Mouse (Mus musculus): ENCODE measurements around the gene Muc13.

The Muc13 gene

DNA sequence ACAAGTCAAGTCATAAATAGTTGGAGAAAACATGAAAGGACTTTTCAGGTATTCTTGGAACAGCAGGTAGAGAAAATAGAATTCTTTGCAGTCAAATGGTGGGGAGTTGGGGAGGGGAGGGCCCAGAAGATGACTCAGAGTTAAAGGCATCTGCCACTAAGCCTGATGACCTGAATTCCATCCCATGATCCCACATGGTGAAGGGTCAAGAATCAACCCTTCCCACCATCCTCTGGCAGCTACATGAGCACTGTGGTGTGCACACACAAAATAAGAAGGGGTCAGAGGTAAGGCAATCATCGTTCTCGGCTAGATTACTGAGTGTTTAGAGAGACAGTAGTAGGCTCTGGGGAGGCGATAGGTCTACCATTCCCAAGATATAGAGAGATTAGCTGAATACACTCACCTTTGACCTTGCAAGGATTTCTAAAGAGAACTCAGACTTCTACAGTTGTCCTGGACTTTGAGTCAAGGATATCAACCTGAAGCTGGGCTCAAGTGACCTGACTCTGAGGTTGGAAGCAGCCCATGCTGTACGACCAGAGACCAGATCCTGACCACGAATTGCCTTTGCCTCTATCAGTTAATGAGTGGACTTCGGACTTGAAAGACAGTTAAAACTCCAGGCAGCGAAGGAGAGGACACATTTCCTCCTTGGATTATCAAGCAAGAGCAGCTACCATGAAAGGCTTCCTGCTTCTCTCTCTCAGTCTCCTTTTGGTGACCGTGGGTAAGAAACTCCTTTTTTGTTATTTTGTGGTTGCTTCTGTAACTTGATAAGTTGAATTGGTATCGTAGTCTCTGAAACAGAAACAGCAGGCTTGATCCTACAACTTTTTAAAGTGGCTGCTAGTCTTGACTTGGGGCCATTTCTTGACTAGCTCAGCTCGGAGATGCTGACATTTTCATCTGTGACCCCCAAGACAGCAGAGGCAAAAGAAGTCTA, at the start of gene Muc13:
TSS of gene Muc13 (plus strand) at position 192 of the 946 bp plus-strand sequence.
- DNase-seq (ENCODE audit: low spot score) = no peak

DNA sequence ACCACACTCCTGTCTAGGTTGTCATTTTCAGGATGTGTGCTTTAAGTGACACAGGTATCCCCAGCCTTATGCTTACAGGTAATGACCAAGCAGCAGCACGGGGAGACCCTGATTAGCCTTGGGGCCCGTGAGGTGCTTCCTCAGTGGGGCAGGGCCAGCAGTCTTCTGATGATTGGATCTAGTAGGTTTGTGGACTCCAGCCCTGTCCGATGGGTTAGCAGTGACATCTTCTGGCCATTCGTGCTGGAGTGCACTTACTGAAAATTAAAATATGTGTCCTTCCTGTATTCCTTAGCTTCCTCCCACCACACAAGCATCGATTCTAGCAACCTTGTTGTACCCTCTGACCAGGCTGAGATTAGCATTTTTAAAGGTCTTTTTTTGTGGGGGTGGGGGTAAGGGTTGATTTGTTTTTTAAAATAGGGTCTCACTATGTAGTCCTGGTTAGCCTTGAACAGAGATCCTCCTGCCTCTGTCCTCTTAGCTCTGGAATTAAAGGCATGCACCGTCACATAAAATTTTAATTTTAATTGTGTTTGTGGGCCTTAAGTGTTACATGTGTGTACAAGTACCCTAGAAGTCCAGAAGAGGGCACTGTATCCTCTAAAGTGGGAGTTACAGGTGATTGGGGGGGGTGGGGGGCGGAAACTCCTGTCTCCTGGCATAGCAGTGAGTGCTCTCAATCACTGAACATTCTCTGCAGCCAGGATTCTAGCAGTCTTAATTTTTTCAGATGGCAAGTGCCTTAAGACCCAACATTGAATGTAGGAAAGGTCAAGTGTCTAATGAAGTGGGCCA, 49.0 kb upstream of the Muc13 start:
- peak; percentile 54 for DNase-seq (ENCODE audit: low spot score)

DNA sequence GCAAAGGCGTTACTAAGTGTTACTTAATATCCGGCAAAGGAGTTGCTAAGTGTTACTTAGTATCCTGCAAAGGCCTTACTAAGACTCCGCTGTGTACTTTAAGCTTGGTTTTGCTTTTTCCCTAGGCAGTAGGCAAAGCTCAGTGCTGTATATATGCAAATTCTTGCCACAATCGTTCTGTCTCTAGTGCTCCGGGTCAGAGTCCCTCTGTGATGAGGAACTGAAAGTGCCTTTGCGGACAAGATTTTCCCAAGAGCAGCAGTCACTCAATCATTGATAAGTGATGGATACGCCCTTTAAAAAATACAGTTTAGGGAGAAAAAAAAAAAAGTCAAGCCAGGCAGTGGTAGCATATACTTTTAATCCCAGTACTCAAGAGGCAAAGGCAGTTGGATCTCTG, 48.4 kb upstream of the Muc13 start:
- no peak for DNase-seq (ENCODE audit: low spot score)

DNA sequence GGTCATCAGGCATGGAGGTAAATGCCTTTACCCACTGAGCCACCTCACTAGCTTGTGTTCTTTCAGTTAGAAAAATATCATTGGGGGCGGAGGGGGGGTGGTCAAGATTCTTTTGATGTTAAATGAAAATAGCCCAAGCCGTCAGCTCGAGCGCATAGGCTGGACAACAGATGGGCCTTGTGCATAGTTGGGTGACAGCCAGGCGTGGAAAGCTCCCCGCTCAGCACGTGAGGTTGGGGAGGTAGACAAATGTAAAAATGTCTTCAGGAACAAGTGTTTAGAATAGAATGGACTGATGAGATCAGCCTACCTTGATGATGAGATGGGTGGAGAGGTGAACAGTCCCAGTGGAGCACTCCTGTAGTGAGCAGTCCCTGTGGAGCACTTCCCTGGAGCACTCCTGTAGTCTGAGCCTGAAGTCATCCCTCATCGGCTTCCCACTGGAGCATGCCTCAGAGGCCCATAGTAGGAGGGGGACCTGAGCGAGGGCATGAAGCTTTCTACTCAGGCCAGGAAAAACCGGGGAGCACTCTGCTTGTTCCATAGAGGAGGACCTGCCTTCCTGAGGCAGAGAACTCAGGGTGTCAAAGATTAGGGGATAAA, 47.7 kb upstream of the Muc13 start:
- no peak for DNase-seq (ENCODE audit: low spot score)

DNA sequence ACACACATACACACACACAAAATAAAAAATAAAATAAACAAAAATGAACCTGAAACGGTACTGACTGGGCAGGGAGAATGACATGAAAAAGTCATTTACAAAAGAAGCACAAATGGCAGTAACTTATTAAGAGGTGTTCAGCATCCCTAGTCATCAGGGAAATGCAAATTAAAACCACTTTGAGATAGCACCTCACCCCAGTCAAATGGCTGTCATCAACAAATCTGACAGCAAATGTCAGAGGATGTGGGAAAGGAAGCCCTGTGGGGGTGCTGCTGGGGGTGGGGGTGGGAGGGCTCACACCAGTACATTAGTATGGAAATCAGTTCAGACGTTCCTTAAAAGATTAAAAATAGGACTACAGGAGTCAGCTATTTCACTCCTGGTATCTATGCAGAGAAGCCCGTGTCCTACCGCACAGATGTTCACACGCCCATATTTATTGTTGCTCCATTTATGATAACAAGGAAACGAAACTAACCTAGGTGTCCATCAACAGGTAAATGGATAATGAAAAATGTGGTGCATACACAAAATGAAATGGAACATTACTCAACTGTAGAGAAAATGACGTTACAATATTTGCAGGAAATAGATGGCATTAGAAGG, 46.4 kb upstream of the Muc13 start:
- DNase-seq (ENCODE audit: low spot score) = no peak

DNA sequence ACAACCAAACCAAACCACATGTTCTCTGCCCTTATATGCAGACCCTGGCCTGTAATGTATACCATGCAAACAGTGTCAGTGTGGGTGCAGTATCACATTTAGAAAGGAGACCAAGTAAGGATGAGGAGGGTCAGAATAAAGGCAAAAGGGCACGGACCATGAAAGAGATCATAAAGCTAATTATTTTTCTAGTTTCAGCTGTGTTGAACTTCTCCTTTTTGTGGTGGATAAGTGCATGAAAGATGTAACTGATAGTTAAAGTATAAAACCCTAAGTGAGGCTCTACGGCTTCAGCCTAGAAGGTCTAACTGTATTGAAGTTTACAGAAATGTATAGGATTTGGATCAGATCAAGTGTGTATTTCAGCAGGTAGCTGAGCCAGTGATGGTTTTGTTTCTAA, 45.8 kb upstream of the Muc13 start:
- no peak for DNase-seq (ENCODE audit: low spot score)

DNA sequence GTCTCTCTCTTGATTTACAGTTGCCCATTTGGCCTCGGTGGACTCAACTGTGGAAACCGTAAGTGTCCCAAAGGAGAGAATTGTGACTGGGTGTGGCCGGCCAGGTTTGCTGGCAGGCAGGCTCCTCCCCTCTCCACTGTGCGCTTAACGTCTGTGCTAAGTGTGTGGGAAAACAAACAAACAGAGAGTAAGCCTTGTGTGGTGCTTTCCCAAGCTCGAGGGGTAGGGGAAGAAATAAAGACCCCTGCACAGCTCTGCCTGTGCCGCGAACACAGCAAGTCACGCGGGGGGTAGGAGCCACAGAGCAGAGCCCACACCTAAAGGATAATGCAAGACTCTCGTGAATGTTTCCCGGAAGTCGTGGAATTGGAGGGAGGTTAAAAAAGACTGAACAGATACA, 42.7 kb upstream of the Muc13 start:
- DNase-seq (ENCODE audit: low spot score) = no peak

DNA sequence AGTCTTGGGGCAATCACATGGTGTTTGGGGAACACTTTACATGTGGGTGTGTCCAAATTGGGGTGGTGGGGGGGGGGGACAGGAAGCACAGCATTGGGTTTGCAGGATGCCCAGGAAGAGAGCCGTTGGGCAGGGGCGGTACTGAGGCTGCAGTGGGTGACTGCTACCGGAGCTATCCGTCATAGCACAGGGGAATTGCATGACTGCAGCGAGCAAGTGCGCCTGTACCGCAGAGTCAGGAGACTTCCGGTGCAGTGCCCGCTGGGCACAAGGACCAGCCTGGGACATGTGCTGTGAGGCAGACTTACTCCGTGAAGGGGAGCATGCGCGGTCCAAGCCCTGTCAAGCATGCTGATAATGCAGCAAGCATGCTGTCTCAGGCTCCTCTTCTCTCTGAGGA, 42.2 kb upstream of the Muc13 start:
- DNase-seq (ENCODE audit: low spot score) = no peak

DNA sequence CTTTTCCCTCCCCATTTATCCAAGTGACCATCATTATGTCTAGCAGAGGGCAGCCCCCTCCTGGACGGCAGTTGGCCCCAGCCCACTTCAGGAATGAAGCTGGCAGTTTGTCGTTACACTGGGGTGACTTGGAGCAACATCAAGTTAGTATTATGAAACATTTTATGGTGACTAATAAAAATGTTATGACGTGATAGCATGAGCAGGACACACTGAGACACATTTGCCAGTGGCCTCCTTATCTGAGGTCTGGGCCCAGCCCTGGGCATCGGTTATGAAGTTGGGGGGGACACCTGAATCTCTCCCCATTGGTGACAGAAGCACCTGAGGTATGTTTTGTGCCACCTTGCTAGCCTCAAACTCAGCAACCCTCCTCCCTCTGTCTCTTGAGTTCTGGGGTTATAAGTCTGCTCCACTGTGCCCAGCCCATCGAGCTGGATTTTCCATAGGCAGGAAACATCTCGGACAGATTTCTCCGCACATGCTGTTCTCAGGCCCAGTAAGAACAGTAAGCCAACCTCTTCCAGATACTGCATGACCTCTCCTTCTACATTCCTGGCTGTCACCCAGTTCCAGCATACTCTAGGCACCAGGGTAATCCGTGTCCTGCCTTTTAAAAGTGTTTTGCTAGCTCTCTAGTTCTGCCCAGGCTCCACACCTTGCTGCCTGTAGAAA, 40.8 kb upstream of the Muc13 start:
- no peak for DNase-seq (ENCODE audit: low spot score)

DNA sequence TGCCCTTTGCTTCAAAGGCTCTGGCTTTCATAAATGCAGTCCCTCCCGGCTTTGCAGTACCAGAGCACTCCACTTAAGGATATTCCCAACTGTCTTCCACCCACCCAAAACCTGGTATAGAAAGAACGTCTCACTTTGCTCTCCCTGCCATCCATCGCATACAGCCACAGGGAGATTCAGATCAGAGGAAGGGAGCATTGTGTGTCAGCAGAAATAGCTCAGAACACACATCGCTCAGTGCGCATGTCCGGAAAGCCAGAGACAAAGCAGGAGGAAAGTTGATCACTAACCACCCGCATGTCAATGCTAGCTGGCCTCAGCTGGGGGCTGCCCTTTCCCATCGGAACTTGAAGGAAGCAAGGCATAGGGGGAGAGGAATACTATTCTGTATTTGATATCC, 38.5 kb upstream of the Muc13 start:
- no peak for DNase-seq (ENCODE audit: low spot score)

DNA sequence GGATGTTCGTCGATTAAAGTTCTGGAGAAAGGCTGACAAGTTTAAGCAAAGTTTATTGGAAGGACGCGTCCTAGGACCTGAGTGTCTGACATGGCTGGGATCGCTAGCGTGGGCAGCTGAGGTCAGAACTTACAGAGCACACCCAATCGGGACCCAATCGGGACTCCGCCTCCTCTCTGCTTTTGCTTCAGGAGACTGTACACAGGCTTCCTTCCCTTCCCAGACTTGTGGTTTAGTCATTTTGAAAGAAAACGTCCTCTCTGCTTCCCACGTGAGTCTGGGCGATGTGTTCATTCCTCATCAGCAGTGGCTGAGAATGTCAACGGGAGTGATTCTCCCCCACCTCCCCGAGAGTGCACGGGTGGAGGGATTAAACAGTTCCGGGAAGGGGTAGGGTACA, 37.9 kb upstream of the Muc13 start:
- DNase-seq (ENCODE audit: low spot score) = no peak

DNA sequence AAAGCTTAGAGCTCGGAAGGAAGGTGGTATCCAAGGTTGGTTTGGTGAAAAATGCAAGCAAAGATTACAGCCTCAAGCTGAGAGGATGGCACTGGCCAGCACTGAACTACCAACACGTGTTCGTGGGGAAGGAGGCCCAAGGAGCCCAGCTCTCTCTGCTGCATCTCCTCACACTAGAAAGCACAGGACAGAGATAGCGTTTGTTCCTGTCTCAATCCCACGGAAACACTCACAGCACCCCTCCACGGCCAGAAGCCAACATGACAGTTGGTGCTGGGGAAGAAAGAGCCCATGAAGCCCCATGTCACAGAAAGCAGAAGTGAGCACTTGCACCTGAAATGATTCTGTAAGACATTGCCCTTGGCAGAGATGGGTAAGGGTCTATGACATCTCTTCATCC, 37.4 kb upstream of the Muc13 start:
- no peak for DNase-seq (ENCODE audit: low spot score)

DNA sequence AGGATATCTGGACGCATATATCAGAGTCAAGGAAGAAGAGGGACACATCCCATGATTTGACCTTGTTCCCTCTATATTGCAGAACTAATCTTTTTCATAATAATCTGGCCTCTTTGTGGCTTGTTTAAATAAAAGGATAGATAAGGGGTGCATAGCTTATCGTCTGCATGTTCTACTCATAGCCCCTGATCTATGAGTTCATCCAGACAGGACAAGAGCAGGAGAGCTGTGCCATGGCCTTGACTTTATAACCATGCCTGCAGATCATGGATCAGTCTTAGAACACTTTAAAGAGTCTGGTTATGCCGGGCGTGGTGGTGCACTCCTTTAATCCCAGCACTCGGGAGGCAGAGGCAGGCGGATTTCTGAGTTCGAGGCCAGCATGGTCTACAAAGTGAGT, 34.6 kb upstream of the Muc13 start:
- no peak for DNase-seq (ENCODE audit: low spot score)

DNA sequence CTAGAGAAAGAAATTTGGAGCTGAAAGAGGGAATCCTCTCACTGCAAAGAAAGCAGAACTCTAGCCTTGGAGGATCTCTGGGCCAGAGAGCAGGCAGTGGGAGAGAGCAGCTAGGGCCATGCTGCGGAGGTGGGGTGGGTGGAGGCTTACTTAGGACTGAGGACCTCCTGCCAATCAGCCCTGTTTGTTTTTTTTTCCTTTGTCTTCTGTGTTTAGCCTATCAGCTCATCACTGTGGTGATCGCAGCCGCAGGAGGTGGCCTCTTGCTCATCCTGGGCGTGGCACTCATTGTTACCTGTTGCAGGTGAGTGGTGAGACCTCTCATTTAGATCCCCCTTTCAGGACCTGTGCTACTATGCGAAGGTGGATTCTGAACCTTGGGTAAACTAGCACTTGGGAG, 33.3 kb upstream of the Muc13 start:
- DNase-seq (ENCODE audit: low spot score) = no peak

DNA sequence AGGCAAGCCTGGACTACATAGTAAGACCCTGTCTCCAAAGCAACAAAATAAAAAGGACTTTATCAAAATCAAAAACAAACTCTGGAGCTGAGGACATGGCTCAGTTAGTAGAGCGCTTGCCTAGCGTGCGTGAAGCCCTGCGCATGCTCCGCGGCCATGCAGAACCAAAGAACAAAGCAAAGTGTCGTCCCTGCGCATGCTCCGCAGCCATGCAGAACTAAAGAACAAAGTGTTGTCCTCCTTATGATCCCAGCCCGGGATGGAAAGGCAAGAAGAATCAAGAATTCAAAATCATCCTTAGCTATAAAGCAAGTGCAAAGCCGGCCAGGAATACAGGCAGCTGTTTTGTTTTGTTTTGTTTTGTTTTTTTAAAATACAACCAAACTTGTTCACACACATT, 32.8 kb upstream of the Muc13 start:
- no peak for DNase-seq (ENCODE audit: low spot score)

DNA sequence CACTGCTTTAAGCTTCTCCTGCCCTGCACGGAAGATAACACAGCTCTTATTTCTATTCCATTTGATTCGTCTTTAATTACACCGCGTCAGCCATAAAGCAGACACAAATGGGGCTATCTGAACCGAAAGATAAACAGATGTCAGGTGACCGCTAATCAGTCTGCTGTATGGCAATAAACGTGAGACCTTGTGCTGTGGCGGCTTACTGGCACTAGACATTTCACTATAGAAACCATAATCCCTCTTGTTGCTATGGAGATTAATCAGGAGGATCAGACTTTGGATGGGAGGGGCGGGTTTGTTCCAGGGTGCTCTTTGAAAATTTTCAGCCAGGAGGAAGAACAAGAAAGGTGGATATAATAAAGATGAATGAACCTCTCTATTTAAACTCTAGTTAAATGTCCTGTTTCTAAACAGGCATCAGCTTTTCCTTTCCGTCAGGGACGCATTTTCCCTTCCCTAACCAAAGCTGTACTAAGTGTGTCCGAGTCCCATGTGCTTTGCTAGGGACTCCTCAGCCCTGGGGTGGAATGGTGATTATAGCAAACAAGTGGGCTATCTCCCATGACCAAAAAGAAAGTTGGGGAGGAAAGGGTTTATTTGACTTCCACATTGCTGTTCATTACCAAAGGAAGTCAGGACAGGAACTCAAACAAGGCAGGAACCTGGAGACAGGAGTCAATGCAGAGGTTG, 29.2 kb upstream of the Muc13 start:
- peak; percentile 74 for DNase-seq (ENCODE audit: low spot score)

DNA sequence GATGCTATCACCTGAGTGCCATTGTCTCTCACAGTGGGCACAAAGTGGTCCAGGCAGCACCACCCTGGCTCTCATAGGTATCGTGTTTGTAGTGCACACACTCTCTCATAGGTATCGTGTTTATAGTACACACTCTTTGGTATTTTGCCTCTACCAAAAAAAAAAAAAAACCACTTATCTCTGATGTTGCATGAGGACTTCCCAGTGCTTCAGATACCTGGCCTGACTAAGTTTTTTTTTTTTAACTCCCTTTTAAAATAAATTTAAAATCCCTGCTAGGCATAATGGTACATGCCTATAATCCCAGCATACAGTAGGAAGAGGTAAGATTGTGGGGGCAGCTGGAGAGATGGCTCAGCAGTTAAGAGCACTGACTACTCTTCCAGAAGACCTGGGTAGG, 28.4 kb upstream of the Muc13 start:
- no peak for DNase-seq (ENCODE audit: low spot score)

DNA sequence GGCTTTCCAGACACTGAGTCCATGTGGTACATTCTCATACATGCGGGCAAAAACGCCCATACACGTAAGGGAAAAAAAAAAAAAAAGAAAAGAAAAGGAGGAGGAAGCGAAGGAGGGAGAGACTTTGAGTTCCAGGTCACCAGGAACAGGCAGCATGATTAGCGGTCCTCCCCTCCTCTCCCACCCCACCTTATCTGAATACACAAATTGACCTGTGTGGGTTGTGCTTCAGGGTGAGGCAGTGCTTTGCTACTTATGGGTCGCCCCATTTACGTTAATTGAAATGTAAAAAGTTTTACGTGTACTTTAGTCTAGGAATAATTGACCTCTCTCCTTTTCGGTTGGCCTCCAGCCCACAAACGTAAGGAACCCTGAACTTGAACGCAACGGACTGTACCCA, 27.5 kb upstream of the Muc13 start:
- DNase-seq (ENCODE audit: low spot score) = no peak

DNA sequence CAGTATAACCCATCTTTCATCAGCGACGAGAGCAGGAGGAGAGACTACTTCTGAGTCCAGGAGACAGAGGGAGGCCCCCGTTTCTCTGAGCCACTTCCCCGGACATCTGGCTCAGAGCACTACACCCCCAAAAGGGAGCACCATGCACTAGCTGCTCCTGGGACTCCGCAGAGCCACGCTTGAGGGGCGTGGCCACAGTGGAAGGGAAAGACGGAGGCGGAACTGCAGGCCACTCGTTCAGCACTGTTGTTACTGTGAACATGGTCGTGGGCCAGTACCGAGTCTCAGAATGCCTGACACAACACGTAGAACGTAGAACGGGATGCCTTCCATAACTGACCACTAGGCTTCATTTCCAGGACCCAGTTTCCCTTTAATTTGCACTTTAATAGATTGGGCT, 27.1 kb upstream of the Muc13 start:
- DNase-seq (ENCODE audit: low spot score) = no peak

DNA sequence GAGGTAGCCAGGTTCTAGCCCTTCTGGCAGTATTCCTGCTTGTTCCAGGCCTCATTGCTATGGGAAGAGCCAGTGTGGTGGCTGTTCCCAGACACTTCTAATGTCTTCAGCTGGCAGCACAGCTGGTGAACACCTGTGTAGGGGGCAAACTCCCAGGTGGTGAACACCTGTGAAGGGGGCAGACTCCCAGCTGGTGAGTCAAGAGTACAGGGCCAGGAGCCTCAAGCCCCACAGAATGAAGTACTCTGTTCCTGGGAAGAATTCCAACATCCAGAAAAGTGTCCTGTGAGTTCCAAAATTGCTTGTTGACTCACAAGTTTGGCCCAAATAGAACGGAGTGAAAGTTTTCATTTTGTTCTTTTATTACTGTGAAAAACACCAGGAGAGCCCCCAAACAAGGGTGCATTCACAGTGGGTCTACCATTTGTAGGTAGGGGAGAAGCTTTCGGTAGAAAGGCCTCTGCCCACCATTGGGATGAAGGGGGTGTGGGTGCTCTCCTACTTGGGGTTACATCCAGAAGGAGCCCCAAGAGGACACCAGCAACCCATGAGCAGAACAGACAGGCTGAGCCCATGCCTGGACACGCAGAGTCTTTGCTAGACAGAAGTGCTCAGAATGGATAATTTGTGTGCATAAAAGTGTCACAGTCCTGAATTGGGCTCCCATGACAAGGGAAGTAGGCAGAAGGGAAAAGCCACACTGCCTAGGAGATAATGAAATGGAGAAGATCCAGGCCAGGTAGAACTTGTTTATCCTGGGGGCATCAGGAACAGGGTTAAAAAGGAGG, 25.2 kb upstream of the Muc13 start:
- no peak for DNase-seq (ENCODE audit: low spot score)
